Mouse (Mus musculus): ENCODE data around the gene Il6. TPM values are rescaled to one million over a fixed set of nuclear protein-coding genes. Genes with fewer than 3 reads are reported as not detected.
"Not testable (repeated sequence)": the region's sequence is repeated elsewhere in the genome, so short reads cannot be mapped to it uniquely, and the experiment has no call there.

The Il6 gene
- polyA plus RNA-seq, 1 experiment from 2014 or later: not detected

- not testable (repeated sequence) for H3K27me3 ChIP-seq; H3K4me2 ChIP-seq (replicated peaks); H3K4me3 ChIP-seq; H3K36me3 ChIP-seq; H3K9ac ChIP-seq (replicated peaks); H3K4me1 ChIP-seq; ATAC-seq (replicated peaks); H3K9me3 ChIP-seq; H3K27ac ChIP-seq (replicated peaks)
- WGBS: 95% methylated on average over 5 of the region's 5 CpGs
These were observed 26.4 kb downstream of the Il6 start for GRCm38 (mm10) chr5:30039324-30039723.

DNA sequence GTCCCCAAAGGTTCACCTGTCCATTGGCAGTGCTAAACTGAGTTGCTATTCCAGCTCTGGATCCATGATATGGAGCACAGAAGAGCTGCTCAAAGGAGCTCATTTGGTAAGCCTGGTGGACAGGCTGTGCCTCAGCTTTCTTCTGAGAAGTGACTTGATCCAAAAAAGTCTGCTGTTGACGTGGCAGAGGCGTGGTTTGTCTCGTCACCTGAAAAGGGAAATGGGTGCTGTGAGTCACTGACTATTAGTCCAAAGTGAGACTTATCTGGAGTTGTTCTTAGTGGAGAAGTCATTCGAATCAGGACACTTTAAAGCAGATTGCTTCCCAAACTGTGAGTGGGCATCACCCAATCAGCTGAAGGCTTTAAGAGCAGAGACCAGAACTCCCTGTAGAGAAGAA, 26.9 kb downstream of the Il6 start:
- not testable (repeated sequence) for H3K4me1 ChIP-seq
- 84% methylated on average over 4 of the region's 4 CpGs for WGBS

GRCm38 (mm10) chr5:30058216-30058731, 45.4 kb downstream of the Il6 start:
- Histone ChIP-seq H3K27me3 (no peaks in the 10 kb centered on the region), H3K36me3 (peaks cover 27% of the 10 kb centered on the region), H3K4me2 (replicated peaks) (no peak overlapping the region), H3K27ac (replicated peaks) (no peak overlapping the region), H3K9me3 (no peaks in the 10 kb centered on the region), H3K4me3 (no peak overlapping the region), H3K9ac (replicated peaks) (no peak overlapping the region), H3K4me1 (peaks cover 4% of the 10 kb centered on the region; the same call in 1 of the 2 replicates)
- ATAC-seq (replicated peaks): no peak
- WGBS: 46% methylated on average over 6 of the region's 6 CpGs

More for the DNA sequence above, 26.9 kb downstream of the Il6 start:
- not testable (repeated sequence) for H3K4me2 ChIP-seq (replicated peaks); ATAC-seq (replicated peaks); H3K9ac ChIP-seq (replicated peaks); H3K27ac ChIP-seq (replicated peaks); H3K27me3 ChIP-seq; H3K4me3 ChIP-seq; H3K9me3 ChIP-seq; H3K36me3 ChIP-seq

- WGBS: 46% methylated on average over 5 of the region's 5 CpGs
- not testable (repeated sequence) for H3K4me2 ChIP-seq (replicated peaks)
These were observed 46.7 kb downstream of the Il6 start for GRCm38 (mm10) chr5:30059607-30060006.

DNA sequence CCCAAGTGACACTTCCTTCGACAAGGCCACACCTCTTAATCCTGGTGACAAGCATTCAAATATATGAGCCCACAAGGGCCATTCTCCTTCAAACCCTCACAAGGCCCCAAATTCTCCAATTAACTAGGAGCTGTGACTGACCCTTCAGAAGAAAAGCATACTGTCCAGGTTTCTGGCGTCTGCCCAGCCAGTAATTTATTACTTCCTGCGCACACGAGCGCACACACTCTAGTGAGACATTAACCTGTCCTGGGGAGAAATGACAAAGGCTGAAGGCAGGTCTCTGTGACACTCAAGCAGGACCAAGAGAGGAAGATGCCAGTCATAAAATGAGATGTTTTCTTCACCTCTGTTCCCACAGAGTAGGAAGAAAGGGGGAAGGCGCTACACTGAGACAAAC, 54.8 kb downstream of the Il6 start:
- Histone ChIP-seq H3K4me1 (peaks cover 5% of the 10 kb centered on the region; the same call in 1 of the 2 replicates), H3K36me3 (peaks cover 39% of the 10 kb centered on the region), H3K9ac (replicated peaks) (no peak overlapping the region), H3K4me3 (no peak overlapping the region), H3K27ac (replicated peaks) (no peak overlapping the region), H3K27me3 (no peaks in the 10 kb centered on the region), H3K4me2 (replicated peaks) (no peak overlapping the region), H3K9me3 (no peaks in the 10 kb centered on the region)
- ATAC-seq (replicated peaks): no peak
- WGBS: 69% methylated on average over 6 of the region's 6 CpGs

More at GRCm38 (mm10) chr5:30059607-30060006, 46.7 kb downstream of the Il6 start:
- peaks cover 36% of the 10 kb centered on the region for H3K36me3 ChIP-seq
- not testable (repeated sequence) for H3K4me3 ChIP-seq; H3K9ac ChIP-seq (replicated peaks); H3K4me1 ChIP-seq; H3K27ac ChIP-seq (replicated peaks); ATAC-seq (replicated peaks); H3K9me3 ChIP-seq; H3K27me3 ChIP-seq

Other genes with a start within 250 kb of the Il6 start
- gene Tyms, start 60.5 kb downstream of the Il6 start, polyA plus RNA-seq (2015; fragmentation: Nextera tagmentation; extraction: Ambion mirVana): 99.2 and 114 TPM in 2 replicates
- 12.7 and 12.8 TPM in 2 replicates for gene Garem2, start 92.0 kb downstream of the Il6 start, polyA plus RNA-seq (2015; fragmentation: Nextera tagmentation; extraction: Ambion mirVana)
- gene 3110082J24Rik, start 93.0 kb downstream of the Il6 start, polyA plus RNA-seq (2015; fragmentation: Nextera tagmentation; extraction: Ambion mirVana): 2.9 and 3.1 TPM in 2 replicates
- 73.9 and 79.7 TPM in 2 replicates for gene Hadha, start 142.0 kb downstream of the Il6 start, polyA plus RNA-seq (2015; fragmentation: Nextera tagmentation; extraction: Ambion mirVana)
- gene Hadhb, start 142.1 kb downstream of the Il6 start, polyA plus RNA-seq (2015; fragmentation: Nextera tagmentation; extraction: Ambion mirVana): 65.2 and 73.6 TPM in 2 replicates
- not detected in 2 replicates for gene Adgrf3, start 192.6 kb downstream of the Il6 start, polyA plus RNA-seq (2015; fragmentation: Nextera tagmentation; extraction: Ambion mirVana)
- 25.8 and 26.4 TPM in 2 replicates for gene Selenoi, start 219.5 kb downstream of the Il6 start, polyA plus RNA-seq (2015; fragmentation: Nextera tagmentation; extraction: Ambion mirVana)

Measured in forebrain, embryonic 15.5 days (tissue).